Mouse (Mus musculus) hindbrain, embryonic 14.5 days (tissue): ENCODE measurements around the gene Grtp1. TPM values are rescaled to one million over a fixed set of nuclear protein-coding genes. Genes with fewer than 3 reads are reported as not detected.

Experiments
- ATAC-seq: fragments of 200-750 bp; cut with Nextera tagmentation; 2 replicates; pipeline ENCODE4 v1.8.0; 2017; ENCODE audit warnings: moderate number of reproducible peaks, mild to moderate bottlenecking, moderate TSS enrichment, moderate library complexity; ENCODE audit not compliant: low FRiP score
- DNase-seq: peaks from one replicate; pipeline ENCODE4 v3.0.0-alpha.2; 2015; ENCODE audit warnings: low spot score
- H3K27ac ChIP-seq: fragments of 300-500 bp; sonication (generic); 2 replicates; pipeline ENCODE4 v1.5.1; 2014; ENCODE audit warnings: mild to moderate bottlenecking, moderate library complexity
- H3K27me3 ChIP-seq: fragments of 300-500 bp; sonication (generic); 2 replicates; pipeline ENCODE4 v1.6.1; 2014; ENCODE audit warnings: mild to moderate bottlenecking, low read length, mixed read lengths; ENCODE audit not compliant: control insufficient read depth, insufficient read depth
- H3K36me3 ChIP-seq: fragments of 300-500 bp; sonication (generic); replicated peaks from 2 replicates; pipeline ENCODE4 v1.6.1; 2014; ENCODE audit not compliant: control insufficient read depth, insufficient read depth
- H3K4me1 ChIP-seq: fragments of 300-500 bp; sonication (generic); replicated peaks from 2 replicates; pipeline ENCODE4 v1.6.1; 2014; ENCODE audit warnings: antibody characterized with exemption, low read length, mixed read lengths; ENCODE audit not compliant: control insufficient read depth, insufficient read depth
- H3K4me2 ChIP-seq: fragments of 300-500 bp; sonication (generic); replicated peaks from 2 replicates; pipeline ENCODE4 v1.6.1; 2014; ENCODE audit warnings: mild to moderate bottlenecking, moderate library complexity
- H3K4me3 ChIP-seq: fragments of 300-500 bp; sonication (generic); replicated peaks from 2 replicates; pipeline ENCODE4 v1.5.1; 2014; ENCODE audit warnings: mild to moderate bottlenecking, low read length
- H3K9ac ChIP-seq: fragments of 300-500 bp; sonication (generic); 2 replicates; pipeline ENCODE4 v1.6.1; 2014
- H3K9me3 ChIP-seq: fragments of 300-500 bp; sonication (generic); 2 replicates; pipeline ENCODE4 v1.6.1; 2016; ENCODE audit warnings: low read length; ENCODE audit not compliant: control insufficient read depth
- WGBS: fragments of 180-500 bp; shearing (Covaris S2); extraction: QIAGEN DNeasy Blood & Tissue Kit; methylation state at CpG from one replicate; pipeline ENCODE4 v1.1.7; 2014; 5-methylcytosine and 5-hydroxymethylcytosine counted together
- polyA plus RNA-seq: library from polyadenylated mRNA; unstranded; fragments of >200 nt; fragmentation: Nextera tagmentation; extraction: Ambion mirVana; gene quantifications from 2 replicates; pipeline ENCODE4 v1.2.1, GENCODE M21; 2014

Grtp1 gene
- polyA plus RNA-seq, 1 experiment from 2014 or later: 11.7 TPM

DNA sequence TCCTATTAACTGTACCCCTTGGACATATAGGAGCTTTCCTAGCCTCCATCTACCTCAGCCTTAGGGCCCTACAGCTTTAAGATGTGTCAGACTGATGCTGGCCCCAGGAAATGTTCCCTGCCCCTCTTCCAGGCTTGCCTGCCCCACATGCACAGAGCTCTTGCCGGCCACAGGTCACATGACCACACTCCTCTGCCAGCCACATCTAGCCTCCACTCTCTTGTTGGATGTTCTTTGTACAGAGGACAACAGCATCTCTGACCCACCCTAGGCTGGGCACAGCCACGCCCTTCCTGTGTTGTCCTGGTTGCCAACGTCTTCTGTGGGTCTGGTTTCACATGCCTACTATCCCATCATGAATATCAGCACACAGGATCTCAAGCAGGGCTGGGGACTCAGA, 26.8 kb upstream of the Grtp1 start:
- Histone ChIP-seq H3K9me3 (no peaks in the 10 kb centered on the region), H3K36me3 (no peaks in the 10 kb centered on the region), H3K27ac (no peak overlapping the region), H3K4me3 (no peak overlapping the region), H3K27me3 (no peaks in the 10 kb centered on the region), H3K9ac (no peak overlapping the region), H3K4me1 (no peaks in the 10 kb centered on the region), H3K4me2 (no peak overlapping the region)
- 79% methylated on average over 3 of the region's 3 CpGs for WGBS
- no peak for DNase-seq
- no peak for ATAC-seq

DNA sequence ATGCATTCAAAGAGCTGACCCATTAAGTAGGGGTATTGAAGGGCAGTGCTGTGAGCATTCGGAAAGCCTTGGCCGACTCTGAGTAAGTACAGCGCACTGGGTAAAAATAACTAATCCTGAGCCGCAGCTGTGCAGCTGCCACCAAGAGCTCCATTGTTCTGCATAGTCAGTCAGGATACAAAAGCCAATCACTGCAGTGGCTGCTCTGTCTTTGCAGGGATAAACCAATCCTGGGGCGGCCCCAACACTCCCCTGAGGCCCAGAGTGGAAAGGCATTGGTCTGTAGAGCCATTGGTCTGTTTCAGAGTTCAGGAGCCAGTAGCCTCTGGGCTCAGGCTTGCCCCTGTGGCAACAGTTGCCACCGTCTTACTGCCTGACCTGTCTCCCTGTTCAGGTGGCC, 25.9 kb upstream of the Grtp1 start:
- peak; percentile 24; the same call in 1 of the 2 replicates for ATAC-seq
- Histone ChIP-seq H3K4me3 (no peak overlapping the region), H3K27me3 (no peaks in the 10 kb centered on the region), H3K9me3 (no peaks in the 10 kb centered on the region), H3K4me1 (no peaks in the 10 kb centered on the region), H3K27ac (no peak overlapping the region), H3K4me2 (no peak overlapping the region), H3K9ac (no peak overlapping the region), H3K36me3 (no peaks in the 10 kb centered on the region)
- 30% methylated on average over 6 of the region's 6 CpGs for WGBS
- no peak for DNase-seq

DNA sequence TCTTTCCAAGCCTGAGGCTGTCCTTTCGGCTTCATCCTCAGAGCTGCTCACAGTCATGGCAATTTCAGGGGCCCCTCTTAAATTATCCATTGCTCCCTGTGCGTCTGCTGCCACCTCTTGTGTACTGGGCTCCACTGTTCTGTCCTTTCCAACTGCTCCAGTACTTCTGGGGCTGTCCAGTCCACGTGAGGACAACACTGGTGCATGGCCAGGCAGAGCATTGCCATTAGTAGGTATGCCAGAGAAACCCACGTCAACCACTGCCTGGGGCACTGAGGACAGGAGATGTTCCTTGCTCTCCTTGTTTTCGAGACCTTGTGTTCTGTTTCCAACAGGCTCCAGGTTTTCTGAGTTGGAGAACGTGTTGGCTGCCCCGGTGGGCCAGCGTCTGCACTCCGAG, 24.0 kb upstream of the Grtp1 start:
- Histone ChIP-seq H3K4me2 (no peak overlapping the region), H3K9me3 (no peaks in the 10 kb centered on the region), H3K27ac (no peak overlapping the region), H3K4me1 (no peaks in the 10 kb centered on the region), H3K9ac (no peak overlapping the region), H3K36me3 (no peaks in the 10 kb centered on the region), H3K27me3 (no peaks in the 10 kb centered on the region), H3K4me3 (no peak overlapping the region)
- 87% methylated on average over 9 of the region's 9 CpGs for WGBS
- no peak for DNase-seq
- no peak for ATAC-seq

DNA sequence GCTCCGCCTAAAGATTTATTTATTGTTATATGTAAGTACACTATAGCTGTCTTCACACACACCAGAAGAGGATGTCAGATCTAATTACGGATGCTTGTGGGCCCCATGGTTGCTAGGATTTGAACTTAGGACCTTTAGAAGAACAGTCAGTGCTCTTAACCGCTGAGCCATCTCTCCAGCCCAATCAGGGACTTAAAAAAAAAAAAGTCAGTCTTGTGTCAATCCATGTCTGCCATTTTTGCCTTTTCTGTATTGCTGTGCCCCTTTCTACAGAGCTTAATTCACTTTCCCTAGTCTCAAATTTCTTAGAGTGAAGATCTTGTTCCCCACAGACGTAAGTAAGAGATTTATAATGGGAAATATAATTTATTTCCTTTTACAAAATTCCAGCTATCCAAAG, 18.0 kb upstream of the Grtp1 start:
- no peak for DNase-seq
- no peaks in the 10 kb centered on the region for H3K27me3 ChIP-seq
- no peak overlapping the region for H3K27ac ChIP-seq
- H3K4me3 ChIP-seq: no peak overlapping the region
- H3K9me3 ChIP-seq: no peaks in the 10 kb centered on the region
- no peaks in the 10 kb centered on the region for H3K36me3 ChIP-seq
- WGBS: 88% methylated on average over 4 of the region's 4 CpGs
- H3K4me1 ChIP-seq: peaks cover 5% of the 10 kb centered on the region
- H3K9ac ChIP-seq: no peak overlapping the region
- H3K4me2 ChIP-seq: no peak overlapping the region
- ATAC-seq: no peak

DNA sequence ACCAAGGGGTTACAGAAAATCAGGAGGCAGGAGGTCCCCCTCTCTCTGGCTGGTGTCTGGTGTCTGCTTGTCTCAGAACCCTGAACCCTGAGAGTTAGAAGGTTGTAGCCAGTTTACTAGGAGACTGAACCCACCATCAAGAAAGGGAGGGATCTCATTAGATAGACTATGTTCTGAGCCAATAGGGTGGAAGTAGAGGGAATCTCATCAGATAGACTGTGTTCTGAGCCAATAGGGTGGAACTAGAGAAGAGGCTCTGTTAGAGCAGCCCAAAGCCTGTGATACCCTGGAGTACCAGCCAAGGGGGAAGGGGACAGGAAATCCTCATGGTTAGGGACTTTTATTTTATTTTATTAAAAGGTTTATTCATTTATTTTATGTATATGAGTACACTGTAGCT, 17.6 kb upstream of the Grtp1 start:
- Histone ChIP-seq H3K36me3 (no peaks in the 10 kb centered on the region), H3K9ac (no peak overlapping the region), H3K9me3 (no peaks in the 10 kb centered on the region), H3K4me2 (no peak overlapping the region), H3K27ac (no peak overlapping the region), H3K4me1 (peaks cover 9% of the 10 kb centered on the region), H3K27me3 (no peaks in the 10 kb centered on the region), H3K4me3 (no peak overlapping the region)
- DNase-seq (no peak), ATAC-seq (no peak)

DNA sequence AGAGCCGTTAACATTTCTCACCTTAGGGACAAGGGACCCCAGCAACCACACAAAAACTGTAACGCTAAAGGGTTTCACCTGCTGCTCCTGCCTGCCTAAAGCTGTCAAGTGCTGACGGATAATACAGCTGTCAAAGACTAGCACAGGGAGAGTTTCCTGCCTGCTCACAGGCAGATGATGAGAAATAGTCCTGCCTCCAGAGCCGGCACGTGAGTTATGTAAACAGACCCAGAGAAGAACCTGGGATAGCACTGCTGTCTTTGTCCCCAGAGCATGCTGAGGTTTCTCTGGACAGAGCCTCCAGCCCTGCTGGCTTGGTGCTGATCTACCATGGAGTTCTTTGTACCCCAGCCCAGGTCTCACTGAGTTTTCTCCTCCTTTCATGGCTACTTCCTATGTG, 16.7 kb upstream of the Grtp1 start:
- no peak overlapping the region for H3K9ac ChIP-seq
- ATAC-seq (no peak), DNase-seq (no peak)
- no peak overlapping the region for H3K27ac ChIP-seq
- H3K9me3 ChIP-seq: no peaks in the 10 kb centered on the region
- H3K36me3 ChIP-seq: no peaks in the 10 kb centered on the region
- no peaks in the 10 kb centered on the region for H3K27me3 ChIP-seq
- no peak overlapping the region for H3K4me3 ChIP-seq
- WGBS: 58% methylated on average over 5 of the region's 5 CpGs
- no peak overlapping the region for H3K4me2 ChIP-seq
- peaks cover 13% of the 10 kb centered on the region for H3K4me1 ChIP-seq

DNA sequence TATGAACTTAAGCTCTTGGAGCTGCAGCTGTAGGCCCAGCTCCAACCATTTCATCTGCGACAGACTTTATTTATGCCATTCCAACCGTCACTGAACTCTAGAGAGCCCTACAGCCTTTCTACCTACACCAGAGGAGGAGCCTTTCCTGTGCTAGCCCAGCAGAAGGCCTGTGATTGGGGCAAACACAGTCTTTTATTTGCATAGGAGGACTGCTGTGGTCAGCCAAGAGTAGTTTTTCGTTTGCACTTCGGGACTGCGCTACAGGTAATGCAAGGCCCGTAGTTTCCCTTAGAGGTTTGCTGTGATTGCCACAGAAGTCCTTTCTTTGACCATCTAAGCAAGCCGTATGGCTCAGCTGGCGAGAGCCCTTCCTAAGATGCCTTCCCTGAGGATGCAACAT, 16.0 kb upstream of the Grtp1 start:
- no peak overlapping the region for H3K9ac ChIP-seq
- no peaks in the 10 kb centered on the region for H3K9me3 ChIP-seq
- H3K36me3 ChIP-seq: no peaks in the 10 kb centered on the region
- DNase-seq (no peak), ATAC-seq (no peak)
- H3K4me3 ChIP-seq: no peak overlapping the region
- WGBS: 77% methylated on average over 8 of the region's 8 CpGs
- H3K4me2 ChIP-seq: no peak overlapping the region
- H3K27me3 ChIP-seq: no peaks in the 10 kb centered on the region
- H3K4me1 ChIP-seq: peaks cover 13% of the 10 kb centered on the region
- H3K27ac ChIP-seq: no peak overlapping the region

DNA sequence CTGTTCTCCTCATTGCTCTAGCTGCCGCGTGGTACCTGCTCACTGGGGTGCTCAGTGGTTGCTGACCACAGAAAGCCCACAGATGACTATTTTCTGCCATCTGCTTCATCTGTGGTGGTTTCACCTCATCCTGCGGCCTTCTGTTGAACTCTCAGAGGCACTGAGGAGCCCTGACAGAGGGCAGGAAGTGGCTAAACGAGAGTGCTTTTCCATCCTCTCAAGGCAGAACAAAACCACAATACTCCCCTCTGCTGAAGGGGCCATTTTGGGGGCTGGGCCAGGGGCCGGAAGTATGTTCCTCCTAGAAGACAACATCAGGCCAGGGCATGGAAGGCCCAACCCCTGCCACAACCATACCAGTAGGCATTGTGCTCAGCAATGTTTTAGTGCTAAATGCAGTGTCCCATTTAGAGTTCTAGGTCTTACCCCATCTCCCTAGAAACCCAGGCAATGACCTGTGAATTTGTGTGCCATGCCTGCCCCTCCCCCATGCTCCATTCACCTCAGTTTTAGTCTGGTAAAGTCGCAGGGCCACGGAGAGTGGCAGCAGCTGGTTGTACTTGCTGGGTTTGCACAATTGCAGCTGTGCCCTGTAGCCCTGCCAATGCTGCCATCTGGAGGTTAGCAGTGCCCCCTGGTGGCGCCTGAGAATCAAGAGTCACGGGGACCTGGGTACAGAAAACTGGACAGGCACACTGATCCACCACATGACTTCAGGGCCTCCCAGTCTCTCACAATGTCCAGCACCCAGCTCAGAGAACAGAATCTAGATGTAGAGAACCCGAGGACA, 13.3 kb upstream of the Grtp1 start:
- H3K4me3 ChIP-seq: no peak overlapping the region
- peak overlapping the region; percentile 41; the same call in 1 of the 2 replicates for H3K4me2 ChIP-seq
- peaks cover 13% of the 10 kb centered on the region for H3K4me1 ChIP-seq
- H3K36me3 ChIP-seq: no peaks in the 10 kb centered on the region
- H3K27ac ChIP-seq: no peak overlapping the region
- DNase-seq (peak; percentile 85), ATAC-seq (peak; percentile 83)
- H3K9me3 ChIP-seq: no peaks in the 10 kb centered on the region
- H3K27me3 ChIP-seq: no peaks in the 10 kb centered on the region
- 25% methylated on average over 10 of the region's 10 CpGs for WGBS
- H3K9ac ChIP-seq: no peak overlapping the region; the same call in 1 of the 2 replicates

DNA sequence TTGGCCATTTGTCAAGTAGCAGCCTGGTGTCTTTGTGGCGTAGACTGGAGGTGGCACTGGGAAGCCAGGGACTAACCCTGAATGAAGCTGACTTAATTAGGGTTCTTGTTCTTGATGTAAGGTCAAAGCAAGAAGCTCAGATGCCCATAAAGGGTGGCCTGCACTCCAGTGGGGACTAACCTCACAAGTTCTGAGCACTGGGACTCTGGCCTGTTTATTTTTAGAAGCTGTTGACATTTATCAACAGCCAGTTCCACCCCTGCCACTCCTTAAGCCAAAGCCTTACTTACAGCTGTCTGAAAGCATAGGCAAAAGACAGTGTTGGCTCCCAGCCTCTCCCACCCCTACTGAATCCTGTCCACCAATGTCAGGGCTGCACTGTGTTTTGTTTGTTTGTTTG, 9.3 kb upstream of the Grtp1 start:
- DNase-seq (no peak), ATAC-seq (no peak)
- Histone ChIP-seq H3K4me2 (no peak overlapping the region), H3K27me3 (no peaks in the 10 kb centered on the region), H3K9me3 (no peaks in the 10 kb centered on the region), H3K27ac (no peak overlapping the region), H3K4me1 (peaks cover 13% of the 10 kb centered on the region), H3K36me3 (no peaks in the 10 kb centered on the region), H3K9ac (no peak overlapping the region), H3K4me3 (no peak overlapping the region)
- 46% methylated on average over 1 of the region's 1 CpGs for WGBS
